Mouse (Mus musculus): ENCODE measurements around the gene Neurod2.
A peak's percentile ranks its signal among the peaks of the same experiment; 100 is the strongest.

Neurod2 gene

GRCm38 (mm10) chr11:98353651-98354211, 24.3 kb upstream of the Neurod2 start:
- DNase-seq (ENCODE audit: low spot score): peak; percentile 50

GRCm38 (mm10) chr11:98352272-98352990, 23.0 kb upstream of the Neurod2 start:
- no peak for DNase-seq (ENCODE audit: low spot score)

GRCm38 (mm10) chr11:98349308-98349707, 19.9 kb upstream of the Neurod2 start:
- DNase-seq (ENCODE audit: low spot score): no peak

- peak; percentile 61 for DNase-seq (ENCODE audit: low spot score)
Observed at GRCm38 (mm10) chr11:98348083-98348961, 18.9 kb upstream of the Neurod2 start, which contains the start of gene Ppp1r1b. Ppp1r1b (plus strand) TSS chr11:98348404.

- no peak for DNase-seq (ENCODE audit: low spot score)
Observed at GRCm38 (mm10) chr11:98347385-98348082, 18.1 kb upstream of the Neurod2 start.

- no peak for DNase-seq (ENCODE audit: low spot score)
Observed at GRCm38 (mm10) chr11:98346168-98346567, 16.7 kb upstream of the Neurod2 start.

GRCm38 (mm10) chr11:98345253-98345652, 15.8 kb upstream of the Neurod2 start:
- peak; percentile 81 for DNase-seq (ENCODE audit: low spot score)

GRCm38 (mm10) chr11:98342000-98342945, 12.8 kb upstream of the Neurod2 start:
- DNase-seq (ENCODE audit: low spot score): peak; percentile 90

GRCm38 (mm10) chr11:98341174-98341573, 11.7 kb upstream of the Neurod2 start:
- DNase-seq (ENCODE audit: low spot score): no peak

GRCm38 (mm10) chr11:98340597-98340996, 11.1 kb upstream of the Neurod2 start:
- no peak for DNase-seq (ENCODE audit: low spot score)

- DNase-seq (ENCODE audit: low spot score): no peak
Observed at GRCm38 (mm10) chr11:98339679-98340287, 10.3 kb upstream of the Neurod2 start.

- DNase-seq (ENCODE audit: low spot score): no peak
Observed at GRCm38 (mm10) chr11:98339071-98339501, 9.6 kb upstream of the Neurod2 start.

- DNase-seq (ENCODE audit: low spot score): peak; percentile 55
Observed at GRCm38 (mm10) chr11:98338507-98338961, 9.1 kb upstream of the Neurod2 start.

GRCm38 (mm10) chr11:98336245-98337107, 7.0 kb upstream of the Neurod2 start:
- no peak for DNase-seq (ENCODE audit: low spot score)

GRCm38 (mm10) chr11:98335250-98335649, 5.8 kb upstream of the Neurod2 start:
- no peak for DNase-seq (ENCODE audit: low spot score)

- DNase-seq (ENCODE audit: low spot score): no peak
Observed at GRCm38 (mm10) chr11:98333981-98334741, 4.7 kb upstream of the Neurod2 start.

GRCm38 (mm10) chr11:98333263-98333696, 3.8 kb upstream of the Neurod2 start:
- DNase-seq (ENCODE audit: low spot score): no peak

GRCm38 (mm10) chr11:98332841-98333240, 3.4 kb upstream of the Neurod2 start:
- no peak for DNase-seq (ENCODE audit: low spot score)

Data from ovary, postnatal 36 days (tissue).